Mouse (Mus musculus) liver, embryonic 16.5 days (tissue): Measurements from ENCODE around the gene Vezf1. TPM values are rescaled to one million over a fixed set of nuclear protein-coding genes. Genes with fewer than 3 reads are reported as not detected.

Source experiments
- ATAC-seq: fragments of 200-750 bp; cut with Nextera tagmentation; 2 replicates; pipeline ENCODE4 v1.8.0; 2017; ENCODE audit warnings: low read depth, mild to moderate bottlenecking, moderate number of reproducible peaks, moderate library complexity
- H3K27ac ChIP-seq: fragments of 300-500 bp; sonication (generic); 2 replicates; pipeline ENCODE4 v1.5.1; 2014; ENCODE audit warnings: mild to moderate bottlenecking, low read length
- H3K27me3 ChIP-seq: fragments of 300-500 bp; sonication (generic); 2 replicates; pipeline ENCODE4 v1.6.1; 2014; ENCODE audit warnings: low read depth, low read length, mixed read lengths; ENCODE audit not compliant: control insufficient read depth, insufficient read depth
- H3K36me3 ChIP-seq: fragments of 300-500 bp; sonication (generic); 2 replicates; pipeline ENCODE4 v1.6.1; 2014; ENCODE audit warnings: mild to moderate bottlenecking; ENCODE audit not compliant: control insufficient read depth, insufficient read depth
- H3K4me1 ChIP-seq: fragments of 300-500 bp; sonication (generic); 2 replicates; pipeline ENCODE4 v1.6.1; 2014; ENCODE audit warnings: low read depth, low read length, mixed read lengths; ENCODE audit not compliant: control insufficient read depth
- H3K4me2 ChIP-seq: fragments of 300-500 bp; sonication (generic); 2 replicates; pipeline ENCODE4 v1.6.1; 2014; ENCODE audit warnings: low read depth, low read length, mixed read lengths
- H3K4me3 ChIP-seq: fragments of 300-500 bp; sonication (generic); 2 replicates; pipeline ENCODE4 v1.5.1; 2014; ENCODE audit warnings: low read depth, mild to moderate bottlenecking, low read length
- H3K9ac ChIP-seq: fragments of 300-500 bp; sonication (generic); 2 replicates; pipeline ENCODE4 v1.6.1; 2014; ENCODE audit warnings: low read depth, low read length
- H3K9me3 ChIP-seq: fragments of 300-500 bp; sonication (generic); replicated peaks from 2 replicates; pipeline ENCODE4 v1.6.1; 2016; ENCODE audit warnings: low read length; ENCODE audit not compliant: control insufficient read depth
- WGBS: fragments of 180-500 bp; shearing (Covaris S2); extraction: QIAGEN DNeasy Blood & Tissue Kit; methylation state at CpG from one replicate; pipeline ENCODE4 v1.1.7; 2014; ENCODE audit not compliant: insufficient replicate concordance; 5-methylcytosine and 5-hydroxymethylcytosine counted together
- polyA plus RNA-seq: library from polyadenylated mRNA; unstranded; fragments of >200 nt; fragmentation: Nextera tagmentation; extraction: Ambion mirVana; gene quantifications from 2 replicates; pipeline ENCODE4 v1.2.1, GENCODE M21; 2015

The Vezf1 gene
- polyA plus RNA-seq, 1 experiment from 2014 or later, result 7.7 TPM

GRCm38 (mm10) chr11:88099599-88100023, 31.5 kb downstream of the Vezf1 start:
- H3K4me3 ChIP-seq, result peak overlapping the region; percentile 62
- peaks cover 3% of the 10 kb centered on the region for H3K4me1 ChIP-seq
- H3K9me3 ChIP-seq, result no peaks in the 10 kb centered on the region
- under 1% methylated on average over 27 of the region's 38 CpGs for WGBS
- peaks cover 50% of the 10 kb centered on the region for H3K27me3 ChIP-seq
- peak overlapping the region; percentile 52; the same call in 1 of the 2 replicates for H3K9ac ChIP-seq
- H3K4me2 ChIP-seq, result peak overlapping the region; percentile 77
- H3K27ac ChIP-seq, result no peak overlapping the region
- H3K36me3 ChIP-seq, result no peaks in the 10 kb centered on the region
- ATAC-seq, result no peak; the same call in 1 of the 2 replicates

- Histone ChIP-seq H3K9me3 (no peaks in the 10 kb centered on the region), H3K4me1 (peaks cover 3% of the 10 kb centered on the region), H3K4me2 (no peak overlapping the region), H3K27ac (no peak overlapping the region), H3K4me3 (no peak overlapping the region), H3K27me3 (peaks cover 50% of the 10 kb centered on the region), H3K36me3 (no peaks in the 10 kb centered on the region), H3K9ac (no peak overlapping the region)
- ATAC-seq, result no peak
- 36% methylated on average over 4 of the region's 4 CpGs for WGBS
Observed at GRCm38 (mm10) chr11:88100170-88100569, 32.1 kb downstream of the Vezf1 start.

- Histone ChIP-seq H3K36me3 (no peaks in the 10 kb centered on the region), H3K9me3 (no peaks in the 10 kb centered on the region), H3K27me3 (peaks cover 29% of the 10 kb centered on the region), H3K27ac (no peak overlapping the region), H3K4me2 (no peak overlapping the region), H3K4me1 (peaks cover 3% of the 10 kb centered on the region), H3K4me3 (no peak overlapping the region), H3K9ac (no peak overlapping the region)
- WGBS, result 62% methylated on average over 19 of the region's 19 CpGs
- ATAC-seq, result no peak
Observed at GRCm38 (mm10) chr11:88103214-88103941, 35.3 kb downstream of the Vezf1 start.

GRCm38 (mm10) chr11:88105494-88106291, 37.6 kb downstream of the Vezf1 start:
- H3K4me1 ChIP-seq, result no peaks in the 10 kb centered on the region
- peaks cover 6% of the 10 kb centered on the region for H3K27me3 ChIP-seq
- no peak overlapping the region for H3K4me2 ChIP-seq
- ATAC-seq, result no peak
- H3K9me3 ChIP-seq, result no peaks in the 10 kb centered on the region
- no peaks in the 10 kb centered on the region for H3K36me3 ChIP-seq
- no peak overlapping the region for H3K4me3 ChIP-seq
- WGBS, result 52% methylated on average over 6 of the region's 6 CpGs
- H3K27ac ChIP-seq, result no peak overlapping the region
- no peak overlapping the region for H3K9ac ChIP-seq

GRCm38 (mm10) chr11:88106292-88106554, 38.1 kb downstream of the Vezf1 start:
- Histone ChIP-seq H3K4me1 (no peaks in the 10 kb centered on the region), H3K27me3 (peaks cover under 1% of the 10 kb centered on the region), H3K4me3 (no peak overlapping the region), H3K27ac (no peak overlapping the region), H3K4me2 (no peak overlapping the region), H3K9me3 (no peaks in the 10 kb centered on the region), H3K36me3 (no peaks in the 10 kb centered on the region), H3K9ac (no peak overlapping the region)
- WGBS, result 65% methylated on average over 8 of the region's 8 CpGs
- ATAC-seq, result no peak

- H3K27me3 ChIP-seq, result no peaks in the 10 kb centered on the region
- H3K27ac ChIP-seq, result no peak overlapping the region
- WGBS, result 8% methylated on average over 4 of the region's 4 CpGs
- ATAC-seq, result no peak
- no peak overlapping the region for H3K4me2 ChIP-seq
- H3K4me1 ChIP-seq, result no peaks in the 10 kb centered on the region
- H3K9me3 ChIP-seq, result no peaks in the 10 kb centered on the region
- H3K9ac ChIP-seq, result no peak overlapping the region
- no peak overlapping the region for H3K4me3 ChIP-seq
- H3K36me3 ChIP-seq, result no peaks in the 10 kb centered on the region
Observed at GRCm38 (mm10) chr11:88107365-88107764, 39.3 kb downstream of the Vezf1 start.

- Histone ChIP-seq H3K36me3 (no peaks in the 10 kb centered on the region), H3K9me3 (no peaks in the 10 kb centered on the region), H3K4me3 (no peak overlapping the region), H3K9ac (no peak overlapping the region), H3K27me3 (no peaks in the 10 kb centered on the region), H3K27ac (no peak overlapping the region), H3K4me2 (no peak overlapping the region), H3K4me1 (no peaks in the 10 kb centered on the region)
- 68% methylated on average over 9 of the region's 9 CpGs for WGBS
- no peak for ATAC-seq
Observed at GRCm38 (mm10) chr11:88110031-88110594, 42.0 kb downstream of the Vezf1 start.

GRCm38 (mm10) chr11:88112078-88112477, 44.0 kb downstream of the Vezf1 start:
- Histone ChIP-seq H3K27ac (no peak overlapping the region), H3K36me3 (no peaks in the 10 kb centered on the region), H3K27me3 (no peaks in the 10 kb centered on the region), H3K4me2 (no peak overlapping the region), H3K9ac (no peak overlapping the region), H3K9me3 (no peaks in the 10 kb centered on the region), H3K4me3 (no peak overlapping the region), H3K4me1 (no peaks in the 10 kb centered on the region)
- 75% methylated on average over 13 of the region's 13 CpGs for WGBS
- ATAC-seq, result no peak
